Mouse (Mus musculus) forebrain, embryonic 14.5 days (tissue): ENCODE data around the gene Ifi44. TPM values are rescaled to one million over a fixed set of nuclear protein-coding genes. Genes with fewer than 3 reads are reported as not detected.

Experiments
- ATAC-seq: fragments of 200-750 bp; cut with Nextera tagmentation; 2 replicates; pipeline ENCODE4 v1.8.0; 2017; ENCODE audit warnings: mild to moderate bottlenecking, moderate library complexity
- DNase-seq: peaks from one replicate; pipeline ENCODE4 v3.0.0-alpha.2; 2015; ENCODE audit warnings: low spot score
- H3K27ac ChIP-seq: fragments of 300-500 bp; sonication (generic); 2 replicates; pipeline ENCODE4 v1.5.1; 2014; ENCODE audit warnings: low read depth, mild to moderate bottlenecking, control low read depth, low read length, moderate library complexity
- H3K27me3 ChIP-seq: fragments of 300-500 bp; sonication (generic); replicated peaks from 2 replicates; pipeline ENCODE4 v1.6.1; 2014; ENCODE audit warnings: low read length, control low read depth, mixed read lengths; ENCODE audit not compliant: control insufficient read depth, insufficient read depth
- H3K36me3 ChIP-seq: fragments of 300-500 bp; sonication (generic); 2 replicates; pipeline ENCODE4 v1.6.1; 2014; ENCODE audit warnings: low read length, control low read depth; ENCODE audit not compliant: control insufficient read depth, insufficient read depth
- H3K4me1 ChIP-seq: fragments of 300-500 bp; sonication (generic); 2 replicates; pipeline ENCODE4 v1.6.1; 2014; ENCODE audit warnings: antibody characterized with exemption, low read length, control low read depth; ENCODE audit not compliant: control insufficient read depth, insufficient read depth
- H3K4me2 ChIP-seq: fragments of 300-500 bp; sonication (generic); 2 replicates; pipeline ENCODE4 v1.6.1; 2014; ENCODE audit warnings: mild to moderate bottlenecking, control low read depth, low read length
- H3K4me3 ChIP-seq: fragments of 300-500 bp; sonication (generic); 2 replicates; pipeline ENCODE4 v1.5.1; 2014; ENCODE audit warnings: low read depth, low read length, control low read depth
- H3K9ac ChIP-seq: fragments of 300-500 bp; sonication (generic); 2 replicates; pipeline ENCODE4 v1.6.1; 2014; ENCODE audit warnings: mild to moderate bottlenecking, low read length, control low read depth, moderate library complexity
- H3K9me3 ChIP-seq: fragments of 300-500 bp; sonication (generic); replicated peaks from 2 replicates; pipeline ENCODE4 v1.6.1; 2016; ENCODE audit warnings: low read length, control low read depth, mixed read lengths; ENCODE audit not compliant: control insufficient read depth
- WGBS: fragments of 180-500 bp; shearing (Covaris S2); extraction: QIAGEN DNeasy Blood & Tissue Kit; methylation state at CpG from one replicate; pipeline ENCODE4 v1.1.7; 2014; 5-methylcytosine and 5-hydroxymethylcytosine counted together
- polyA plus RNA-seq: library from polyadenylated mRNA; unstranded; fragments of >200 nt; fragmentation: Nextera tagmentation; extraction: Ambion mirVana; gene quantifications from 2 replicates; pipeline ENCODE4 v1.2.1, GENCODE M21; 2014

Gene Ifi44
- 0.11 and 0.30 TPM in 2 replicates for polyA plus RNA-seq

GRCm38 (mm10) chr3:151749737-151750136, at the start of gene Ifi44:
Gene Ifi44, minus strand, starts transcription at chr3:151749960.
- Histone ChIP-seq H3K36me3 (no peaks in the 10 kb centered on the region), H3K4me3 (no peak within 1 kb of the TSS), H3K4me2 (no peak within 1 kb of the TSS), H3K4me1 (no peaks in the 10 kb centered on the region), H3K27me3 (no peaks in the 10 kb centered on the region), H3K9me3 (no peaks in the 10 kb centered on the region), H3K9ac (no peak within 1 kb of the TSS), H3K27ac (no peak within 1 kb of the TSS)
- ATAC-seq (no peak), DNase-seq (peak; percentile 31)
- 68% methylated on average over 7 of the region's 7 CpGs for WGBS

- no peak overlapping the region for H3K9ac ChIP-seq
- no peaks in the 10 kb centered on the region for H3K9me3 ChIP-seq
- no peak for ATAC-seq
- H3K27me3 ChIP-seq = no peaks in the 10 kb centered on the region
- H3K27ac ChIP-seq = no peak overlapping the region
- no peaks in the 10 kb centered on the region for H3K36me3 ChIP-seq
- WGBS = 80% methylated on average over 8 of the region's 8 CpGs
- H3K4me3 ChIP-seq = no peak overlapping the region
- no peak for DNase-seq
- no peak overlapping the region for H3K4me2 ChIP-seq
- H3K4me1 ChIP-seq = no peaks in the 10 kb centered on the region
Measured at GRCm38 (mm10) chr3:151788622-151789021, 38.9 kb upstream of the Ifi44 start.

GRCm38 (mm10) chr3:151775089-151775488, 25.3 kb upstream of the Ifi44 start:
- Histone ChIP-seq H3K27me3 (no peaks in the 10 kb centered on the region), H3K36me3 (no peaks in the 10 kb centered on the region), H3K9me3 (no peaks in the 10 kb centered on the region), H3K4me3 (no peak overlapping the region), H3K27ac (no peak overlapping the region), H3K9ac (no peak overlapping the region), H3K4me2 (no peak overlapping the region), H3K4me1 (no peaks in the 10 kb centered on the region)
- DNase-seq = peak; percentile 30
- WGBS = 79% methylated on average over 4 of the region's 4 CpGs
- no peak for ATAC-seq

GRCm38 (mm10) chr3:151771074-151771473, 21.3 kb upstream of the Ifi44 start:
- peak; percentile 68 for DNase-seq
- H3K27me3 ChIP-seq = no peaks in the 10 kb centered on the region
- no peaks in the 10 kb centered on the region for H3K4me1 ChIP-seq
- WGBS = 65% methylated on average over 3 of the region's 3 CpGs
- no peaks in the 10 kb centered on the region for H3K9me3 ChIP-seq
- H3K27ac ChIP-seq = no peak overlapping the region
- H3K4me2 ChIP-seq = no peak overlapping the region
- no peak overlapping the region for H3K9ac ChIP-seq
- no peak overlapping the region for H3K4me3 ChIP-seq
- H3K36me3 ChIP-seq = no peaks in the 10 kb centered on the region
- ATAC-seq = peak; percentile 67; the same call in 1 of the 2 replicates

GRCm38 (mm10) chr3:151748514-151748913, 1.2 kb downstream of the Ifi44 start:
- no peak overlapping the region for H3K4me3 ChIP-seq
- H3K9ac ChIP-seq = no peak overlapping the region
- no peaks in the 10 kb centered on the region for H3K4me1 ChIP-seq
- H3K36me3 ChIP-seq = no peaks in the 10 kb centered on the region
- 87% methylated on average over 1 of the region's 1 CpGs for WGBS
- no peak overlapping the region for H3K4me2 ChIP-seq
- ATAC-seq (no peak), DNase-seq (no peak)
- no peaks in the 10 kb centered on the region for H3K27me3 ChIP-seq
- no peak overlapping the region for H3K27ac ChIP-seq
- H3K9me3 ChIP-seq = no peaks in the 10 kb centered on the region

- no peaks in the 10 kb centered on the region for H3K9me3 ChIP-seq
Measured at GRCm38 (mm10) chr3:151746058-151746457, 3.7 kb downstream of the Ifi44 start.

GRCm38 (mm10) chr3:151742223-151742622, 7.5 kb downstream of the Ifi44 start:
- DNase-seq (no peak), ATAC-seq (no peak)
- Histone ChIP-seq H3K4me2 (no peak overlapping the region), H3K36me3 (no peaks in the 10 kb centered on the region), H3K4me1 (no peaks in the 10 kb centered on the region), H3K4me3 (no peak overlapping the region), H3K9ac (no peak overlapping the region), H3K27me3 (no peaks in the 10 kb centered on the region), H3K9me3 (no peaks in the 10 kb centered on the region), H3K27ac (no peak overlapping the region)
- 73% methylated on average over 1 of the region's 1 CpGs for WGBS

More at GRCm38 (mm10) chr3:151746058-151746457, 3.7 kb downstream of the Ifi44 start:
- Histone ChIP-seq H3K4me1 (no peaks in the 10 kb centered on the region), H3K4me3 (no peak overlapping the region), H3K27ac (no peak overlapping the region), H3K27me3 (no peaks in the 10 kb centered on the region), H3K4me2 (no peak overlapping the region), H3K9ac (no peak overlapping the region), H3K36me3 (no peaks in the 10 kb centered on the region)
- no peak for ATAC-seq
- DNase-seq = no peak
- 88% methylated on average over 8 of the region's 8 CpGs for WGBS

- WGBS = 38% methylated on average over 1 of the region's 1 CpGs
- Histone ChIP-seq H3K4me1 (no peaks in the 10 kb centered on the region), H3K4me2 (no peak overlapping the region), H3K4me3 (no peak overlapping the region), H3K27me3 (no peaks in the 10 kb centered on the region), H3K9ac (no peak overlapping the region), H3K27ac (no peak overlapping the region), H3K9me3 (no peaks in the 10 kb centered on the region), H3K36me3 (no peaks in the 10 kb centered on the region)
- DNase-seq = peak; percentile 81
- ATAC-seq = peak; percentile 70
Measured at GRCm38 (mm10) chr3:151716246-151716645, 33.5 kb downstream of the Ifi44 start.

- 96% methylated on average over 4 of the region's 4 CpGs for WGBS
- Histone ChIP-seq H3K36me3 (no peaks in the 10 kb centered on the region), H3K4me2 (no peak overlapping the region), H3K27me3 (no peaks in the 10 kb centered on the region), H3K9me3 (no peaks in the 10 kb centered on the region), H3K4me1 (no peaks in the 10 kb centered on the region), H3K9ac (no peak overlapping the region), H3K4me3 (no peak overlapping the region), H3K27ac (no peak overlapping the region)
- DNase-seq (no peak), ATAC-seq (no peak)
Measured at GRCm38 (mm10) chr3:151707335-151707734, 42.4 kb downstream of the Ifi44 start.
